Mouse (Mus musculus) cortical plate, adult 2 months (tissue): ENCODE measurements around the gene Gjb3. TPM values are rescaled to one million over a fixed set of nuclear protein-coding genes. Genes with fewer than 3 reads are reported as not detected.

Source experiments
- H3K27ac ChIP-seq: fragments of 200-500 bp; 2 replicates; pipeline ENCODE4 v1.5.1; 2012; ENCODE audit warnings: low read length, control low read depth, inconsistent platforms; ENCODE audit not compliant: insufficient read depth
- H3K4me1 ChIP-seq: fragments of 200-500 bp; 2 replicates; pipeline ENCODE4 v1.6.1; 2011; ENCODE audit warnings: low read length; ENCODE audit not compliant: control insufficient read depth, insufficient read depth
- H3K4me3 ChIP-seq: fragments of 200-500 bp; 2 replicates; pipeline ENCODE4 v1.5.1; 2011; ENCODE audit warnings: mild to moderate bottlenecking, low read length, control low read depth; ENCODE audit not compliant: insufficient read depth
- CTCF ChIP-seq: fragments of 200-500 bp; IDR thresholded peaks from 2 replicates; pipeline ENCODE4 v1.5.1; 2011; ENCODE audit warnings: mild to moderate bottlenecking, control low read depth, low read length; ENCODE audit not compliant: insufficient read depth; ENCODE audit errors: extremely low read depth
- POLR2A ChIP-seq: fragments of 200-500 bp; IDR thresholded peaks from 2 replicates; pipeline ENCODE4 v1.6.1; 2011; ENCODE audit warnings: mild to moderate bottlenecking, low read length, control low read depth; ENCODE audit not compliant: insufficient read depth; ENCODE audit errors: extremely low read depth
- polyA plus RNA-seq: library from polyadenylated mRNA; depleted of rRNA; stranded (reverse); fragments of >200 nt; gene quantifications from 2 replicates; pipeline ENCODE4 v1.2.3, GENCODE M21; 2012

Gjb3 gene
- polyA plus RNA-seq, 1 experiment: 0.04 TPM

DNA sequence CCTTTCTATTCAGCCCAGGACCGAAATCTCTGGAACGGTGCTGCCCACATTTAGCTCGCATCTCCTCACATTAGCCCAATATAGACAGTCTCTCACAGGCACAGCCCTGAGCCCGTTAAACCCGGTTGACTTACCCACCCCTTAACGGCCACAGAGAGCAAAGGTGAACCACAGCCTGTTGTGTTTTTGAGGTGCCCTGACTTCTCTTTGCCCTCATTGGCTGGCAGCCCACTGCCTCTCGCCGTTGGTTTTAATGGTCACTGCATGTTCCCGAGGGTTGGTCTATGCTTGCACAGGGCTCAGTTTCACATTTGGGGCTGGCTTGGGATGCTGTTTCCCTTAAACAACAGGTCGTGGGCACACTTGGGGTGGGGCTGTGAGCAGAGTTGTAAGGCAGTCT is 6.3 kb downstream of the Gjb3 start:
- Histone ChIP-seq H3K27ac (no peak overlapping the region), H3K4me3 (no peak overlapping the region), H3K4me1 (no peaks in the 10 kb centered on the region)
- TF ChIP-seq POLR2A (no peak), CTCF (no peak)

DNA sequence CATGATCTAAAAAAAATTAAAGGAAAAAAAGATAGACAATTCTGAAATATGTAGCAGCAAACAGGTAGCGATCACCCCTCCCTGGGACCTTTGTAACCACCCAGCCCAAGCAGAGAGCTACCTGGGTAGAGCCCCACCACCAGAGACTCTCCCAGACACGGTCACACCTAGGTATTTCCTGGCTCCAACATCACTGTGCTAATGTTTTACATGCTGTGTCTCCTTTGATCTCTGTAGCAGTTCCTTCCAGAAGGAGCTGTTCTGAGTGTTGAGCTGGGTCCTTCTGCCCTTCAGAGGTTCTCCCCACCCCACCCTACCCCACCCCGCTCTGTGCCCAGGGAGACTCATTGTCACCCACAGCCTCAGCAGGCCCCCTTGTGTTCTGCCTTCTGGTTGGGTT is 7.0 kb downstream of the Gjb3 start:
- Histone ChIP-seq H3K4me3 (no peak overlapping the region), H3K27ac (no peak overlapping the region), H3K4me1 (no peaks in the 10 kb centered on the region)
- TF ChIP-seq CTCF (no peak), POLR2A (no peak)

DNA sequence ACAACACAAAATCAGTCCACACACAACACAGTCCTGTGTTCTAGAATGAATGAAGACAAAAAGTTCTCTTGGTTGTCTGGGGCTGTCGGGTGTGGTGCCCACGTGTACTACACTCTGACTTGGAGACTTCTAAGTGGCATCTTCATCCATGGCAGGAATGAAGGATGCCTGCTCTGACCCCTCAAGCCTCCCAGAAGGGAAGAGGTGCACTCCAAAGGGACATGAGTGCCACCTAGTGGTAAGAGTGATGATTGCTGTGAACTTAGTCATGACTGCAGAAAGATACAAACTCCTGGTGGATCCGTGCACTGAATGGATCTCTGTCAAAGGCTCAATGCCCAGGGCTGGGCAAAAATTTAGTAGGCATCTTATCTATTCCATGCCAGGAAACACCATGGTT is 11.0 kb downstream of the Gjb3 start:
- H3K27ac ChIP-seq: no peak overlapping the region
- no peak for TF ChIP-seq POLR2A
- TF ChIP-seq CTCF: peak; percentile 86
- H3K4me1 ChIP-seq: no peaks in the 10 kb centered on the region
- H3K4me3 ChIP-seq: no peak overlapping the region

DNA sequence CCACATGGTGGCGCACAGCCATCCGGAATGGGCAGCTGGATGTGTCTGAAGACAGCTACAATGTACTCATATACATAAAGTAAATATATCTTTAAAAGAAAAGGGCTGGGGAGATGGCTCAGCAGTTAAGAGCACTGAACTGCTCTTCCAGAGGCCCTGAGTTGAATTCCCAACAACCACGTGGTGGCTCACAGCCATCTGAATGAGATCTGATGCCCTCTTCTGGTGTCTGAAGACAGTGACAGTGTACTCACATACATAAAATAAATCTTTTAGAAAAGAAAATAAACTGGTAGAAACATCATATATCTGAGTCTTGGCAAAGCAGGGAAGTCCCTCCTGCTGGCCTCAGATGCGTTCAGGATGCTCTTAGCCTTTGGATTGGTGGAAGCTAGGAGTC is 13.5 kb downstream of the Gjb3 start:
- Histone ChIP-seq H3K4me1 (no peaks in the 10 kb centered on the region), H3K4me3 (no peak overlapping the region), H3K27ac (no peak overlapping the region)
- TF ChIP-seq POLR2A (no peak), CTCF (0 out of 2 replicates have a peak, but pooled peaks have one; percentile 20)

DNA sequence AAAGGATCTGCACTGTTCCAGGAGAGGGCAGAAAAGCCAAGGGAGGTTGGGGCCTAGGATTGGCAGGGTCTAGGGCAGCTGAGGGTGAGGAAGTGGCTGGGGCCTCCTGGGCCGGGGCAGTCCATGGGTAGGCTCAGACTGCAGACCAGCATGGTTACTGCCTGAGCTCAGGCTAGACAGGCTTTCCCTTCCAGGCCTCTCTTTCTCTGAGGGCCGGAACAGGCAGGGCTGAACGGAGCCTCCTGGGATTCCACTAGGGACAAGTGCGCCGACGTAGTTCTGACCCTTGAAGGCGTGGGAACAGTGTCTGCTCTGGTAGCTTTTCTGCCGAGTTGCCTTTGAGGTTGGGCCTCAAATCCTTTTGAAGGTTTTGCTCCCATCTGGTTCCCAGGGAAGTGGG is 14.9 kb downstream of the Gjb3 start:
- no peak overlapping the region for H3K4me3 ChIP-seq
- TF ChIP-seq POLR2A (no peak), CTCF (no peak)
- no peaks in the 10 kb centered on the region for H3K4me1 ChIP-seq
- H3K27ac ChIP-seq: no peak overlapping the region

DNA sequence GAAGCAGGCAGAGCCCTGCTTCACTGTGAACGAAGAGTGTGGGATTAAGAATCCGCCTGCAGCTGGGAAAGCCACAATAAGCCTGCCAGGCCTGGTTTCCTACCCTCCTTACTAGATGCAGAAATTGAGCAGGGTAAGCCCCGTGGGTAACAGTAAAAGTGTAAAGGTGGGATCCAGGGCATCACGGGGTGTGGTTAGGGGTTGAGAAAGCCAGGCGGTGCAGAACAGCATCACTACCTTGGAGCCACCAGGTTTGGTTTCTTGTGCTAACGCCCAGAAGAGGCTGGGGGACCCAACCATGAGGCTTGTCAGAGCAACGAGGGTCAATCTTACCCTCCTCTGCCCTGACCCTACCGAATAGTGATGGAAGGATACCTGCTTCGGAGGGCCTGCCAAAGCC is 16.1 kb downstream of the Gjb3 start:
- H3K4me3 ChIP-seq: no peak overlapping the region; the same call in 1 of the 2 replicates

DNA sequence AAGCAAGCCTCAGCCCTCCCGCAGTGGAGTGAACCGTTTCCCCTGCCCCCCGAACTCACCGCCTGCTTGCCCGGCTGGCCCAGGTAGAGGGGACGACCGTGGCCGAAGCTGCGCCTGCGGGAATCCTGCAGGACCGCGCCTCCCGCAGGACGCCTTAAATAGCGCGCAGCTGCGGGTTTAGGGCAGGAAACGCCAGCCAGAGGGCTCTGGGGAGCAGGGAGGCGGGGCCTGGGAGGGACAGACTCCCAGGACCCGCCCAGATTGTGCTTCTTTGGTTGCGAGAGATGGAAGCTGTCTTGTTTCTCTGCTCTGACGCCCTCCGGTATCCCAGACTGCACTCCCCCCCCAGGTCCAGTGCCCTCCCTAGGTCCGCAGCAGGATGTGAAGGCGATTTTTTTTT is 16.8 kb downstream of the Gjb3 start, which contains the start of gene Gja4:
Gja4 (minus strand) TSS at position 179 of the 400 bp plus-strand sequence.
- H3K4me3 ChIP-seq: peak within 1 kb of the TSS; percentile 41
- H3K4me1 ChIP-seq: no peaks in the 10 kb centered on the region
- 0 out of 2 replicates have a peak, but pooled peaks have one; percentile 3 for TF ChIP-seq CTCF
- TF ChIP-seq POLR2A: 0 out of 2 replicates have a peak, but pooled peaks have one; percentile 40
- no peak within 1 kb of the TSS for H3K27ac ChIP-seq

More for the DNA sequence above, 16.1 kb downstream of the Gjb3 start:
- no peak for TF ChIP-seq POLR2A
- no peak for TF ChIP-seq CTCF
- Histone ChIP-seq H3K27ac (no peak overlapping the region), H3K4me1 (no peaks in the 10 kb centered on the region)

DNA sequence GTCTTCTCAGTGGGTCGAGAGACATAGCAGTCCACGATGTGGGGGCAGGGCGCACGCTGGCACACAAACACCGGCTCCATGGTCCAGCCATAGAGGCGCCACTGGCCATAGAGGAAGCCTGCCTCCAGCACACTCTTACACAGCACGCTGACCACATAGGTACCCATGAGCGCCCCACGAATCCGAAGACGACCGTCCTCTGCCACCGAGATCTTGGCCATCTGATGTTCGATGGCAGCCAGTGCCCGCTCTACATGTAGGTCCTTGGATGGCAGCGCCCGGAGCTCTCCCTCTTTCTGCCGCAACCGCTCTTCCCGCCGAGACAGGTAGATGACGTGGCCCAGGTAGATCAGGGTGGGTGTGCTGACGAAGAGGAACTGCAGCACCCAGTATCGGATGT is 18.3 kb downstream of the Gjb3 start:
- TF ChIP-seq CTCF (no peak), POLR2A (no peak)
- Histone ChIP-seq H3K4me3 (no peak overlapping the region), H3K4me1 (no peaks in the 10 kb centered on the region), H3K27ac (no peak overlapping the region)

DNA sequence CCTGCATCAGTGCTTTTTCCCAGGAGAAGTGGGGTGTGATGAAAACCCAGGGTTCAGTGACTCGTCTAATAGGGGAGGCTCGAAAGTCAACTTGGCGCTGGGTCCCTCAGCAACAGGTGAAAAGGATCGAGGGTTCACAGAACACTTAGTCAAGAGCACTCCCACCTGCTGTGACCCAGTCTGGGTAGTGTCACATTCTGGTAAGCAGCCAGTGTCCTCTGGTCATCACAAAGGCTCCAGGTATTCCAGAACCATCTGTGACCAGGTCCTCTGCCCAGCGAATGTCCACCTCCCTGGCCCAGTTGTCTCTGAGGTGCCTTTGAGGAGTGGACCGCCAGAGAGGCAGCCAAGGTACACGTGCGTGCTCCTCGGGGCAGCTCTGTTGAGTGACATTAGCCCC is 19.1 kb downstream of the Gjb3 start:
- TF ChIP-seq CTCF (no peak), POLR2A (no peak)
- no peak overlapping the region for H3K27ac ChIP-seq
- no peak overlapping the region for H3K4me3 ChIP-seq
- H3K4me1 ChIP-seq: no peaks in the 10 kb centered on the region

DNA sequence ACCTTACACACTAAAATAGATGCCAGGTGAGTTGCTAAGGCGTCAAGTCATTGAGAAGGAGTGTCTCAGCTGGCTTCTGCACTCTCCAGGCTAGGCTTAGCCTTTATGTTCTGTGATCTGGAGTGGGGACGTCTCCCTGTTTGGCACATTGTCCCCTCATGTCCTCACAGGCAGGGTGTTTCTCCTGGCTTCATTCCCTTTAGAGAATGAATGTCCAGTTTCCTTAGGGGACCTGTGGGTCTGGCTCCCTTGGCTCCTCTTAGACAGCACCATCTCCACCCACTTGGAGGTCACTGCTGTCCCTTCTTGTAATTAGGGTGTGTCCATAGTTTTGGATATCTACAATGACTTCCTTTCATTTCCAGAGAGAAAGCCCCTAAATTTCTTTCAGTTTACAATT is 23.7 kb downstream of the Gjb3 start:
- Histone ChIP-seq H3K27ac (no peak overlapping the region), H3K4me3 (no peak overlapping the region), H3K4me1 (no peaks in the 10 kb centered on the region)
- no peak for TF ChIP-seq POLR2A
- TF ChIP-seq CTCF: no peak
